Mouse (Mus musculus) midbrain, embryonic 16.5 days (tissue): ENCODE measurements around the gene Thrb. TPM values are rescaled to one million over a fixed set of nuclear protein-coding genes. Genes with fewer than 3 reads are reported as not detected.

Source experiments
- ATAC-seq: fragments of 200-750 bp; cut with Nextera tagmentation; 2 replicates; pipeline ENCODE4 v1.8.0; 2017; ENCODE audit warnings: moderate TSS enrichment
- H3K27ac ChIP-seq: fragments of 300-500 bp; sonication (generic); 2 replicates; pipeline ENCODE4 v1.5.1; 2014; ENCODE audit warnings: mild to moderate bottlenecking, low read length, mixed read lengths
- H3K27me3 ChIP-seq: fragments of 300-500 bp; sonication (generic); 2 replicates; pipeline ENCODE4 v1.6.1; 2014; ENCODE audit warnings: low read depth, low read length, mixed read lengths; ENCODE audit not compliant: control insufficient read depth, insufficient read depth
- H3K36me3 ChIP-seq: fragments of 300-500 bp; sonication (generic); 2 replicates; pipeline ENCODE4 v1.6.1; 2014; ENCODE audit warnings: mild to moderate bottlenecking, low read length, moderate library complexity, mixed read lengths; ENCODE audit not compliant: control insufficient read depth, insufficient read depth
- H3K4me1 ChIP-seq: fragments of 300-500 bp; sonication (generic); 2 replicates; pipeline ENCODE4 v1.6.1; 2014; ENCODE audit warnings: mild to moderate bottlenecking, low read length, mixed read lengths; ENCODE audit not compliant: control insufficient read depth, insufficient read depth
- H3K4me2 ChIP-seq: fragments of 300-500 bp; sonication (generic); 2 replicates; pipeline ENCODE4 v1.6.1; 2014; ENCODE audit warnings: mild to moderate bottlenecking, low read length, mixed read lengths
- H3K4me3 ChIP-seq: fragments of 300-500 bp; sonication (generic); 2 replicates; pipeline ENCODE4 v1.5.1; 2014; ENCODE audit warnings: low read depth, mild to moderate bottlenecking, low read length, moderate library complexity, mixed read lengths
- H3K9ac ChIP-seq: fragments of 300-500 bp; sonication (generic); 2 replicates; pipeline ENCODE4 v1.6.1; 2014; ENCODE audit warnings: low read depth, low read length, mixed read lengths
- H3K9me3 ChIP-seq: fragments of 300-500 bp; sonication (generic); replicated peaks from 2 replicates; pipeline ENCODE4 v1.6.1; 2014; ENCODE audit warnings: mild to moderate bottlenecking, low read length, mixed read lengths; ENCODE audit not compliant: control insufficient read depth, poor library complexity, severe bottlenecking
- WGBS: fragments of 180-500 bp; shearing (Covaris S2); extraction: QIAGEN DNeasy Blood & Tissue Kit; methylation state at CpG from one replicate; pipeline ENCODE4 v1.1.7; 2014; 5-methylcytosine and 5-hydroxymethylcytosine counted together
- polyA plus RNA-seq: library from polyadenylated mRNA; unstranded; fragments of >200 nt; fragmentation: Nextera tagmentation; extraction: Ambion mirVana; gene quantifications from 2 replicates; pipeline ENCODE4 v1.2.1, GENCODE M21; 2015

Gene Thrb
- polyA plus RNA-seq, 1 experiment from 2014 or later = 2.9 TPM

DNA sequence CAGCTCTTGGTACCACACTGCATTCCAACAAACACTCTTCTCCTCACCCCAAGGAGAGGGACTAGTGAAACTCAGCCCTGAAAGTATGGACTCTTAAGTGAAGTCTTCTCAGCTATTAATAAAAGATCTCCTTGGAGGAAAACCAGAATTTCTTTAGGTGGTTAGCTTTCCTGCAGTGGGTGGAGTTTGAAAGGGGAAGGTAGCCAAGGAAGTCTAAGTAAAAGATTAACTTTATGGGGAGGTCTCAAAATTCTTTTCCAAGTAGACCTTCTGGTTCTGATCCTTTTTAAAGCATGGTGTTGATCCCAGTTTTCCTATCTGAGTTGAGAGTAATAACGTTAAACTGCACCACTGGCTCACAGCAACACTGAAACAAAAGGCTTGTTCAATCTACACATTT lies 31.2 kb downstream of the Thrb start:
- Histone ChIP-seq H3K4me2 (no peak overlapping the region), H3K27ac (no peak overlapping the region), H3K36me3 (no peaks in the 10 kb centered on the region), H3K9ac (no peak overlapping the region), H3K27me3 (no peaks in the 10 kb centered on the region), H3K9me3 (no peaks in the 10 kb centered on the region), H3K4me3 (no peak overlapping the region), H3K4me1 (no peaks in the 10 kb centered on the region)
- no peak for ATAC-seq
- WGBS = 79% methylated on average over 1 of the region's 1 CpGs

DNA sequence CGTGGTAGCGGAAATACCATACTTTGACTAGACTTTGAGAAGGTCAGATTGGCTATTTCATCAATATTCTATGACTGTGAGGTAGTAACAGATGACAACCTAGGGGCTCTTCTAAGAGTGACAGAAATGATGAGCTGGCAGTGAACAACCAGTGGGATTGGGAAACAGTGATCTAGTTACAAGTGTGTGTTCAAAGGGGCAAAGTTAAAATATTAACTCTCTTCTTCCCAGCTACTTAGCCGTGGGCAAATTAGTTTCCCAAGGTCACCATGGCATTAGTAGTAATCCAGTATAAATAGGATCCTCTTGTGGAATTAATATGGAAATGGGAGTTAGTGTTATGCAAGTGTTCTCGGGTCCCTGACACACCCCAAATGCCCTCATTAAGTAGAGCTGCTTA lies 35.5 kb downstream of the Thrb start:
- no peak overlapping the region for H3K27ac ChIP-seq
- H3K36me3 ChIP-seq = no peaks in the 10 kb centered on the region
- ATAC-seq = no peak
- H3K4me3 ChIP-seq = no peak overlapping the region
- no peak overlapping the region for H3K4me2 ChIP-seq
- H3K27me3 ChIP-seq = no peaks in the 10 kb centered on the region
- no peaks in the 10 kb centered on the region for H3K4me1 ChIP-seq
- 83% methylated on average over 4 of the region's 4 CpGs for WGBS
- no peak overlapping the region for H3K9ac ChIP-seq
- no peaks in the 10 kb centered on the region for H3K9me3 ChIP-seq

DNA sequence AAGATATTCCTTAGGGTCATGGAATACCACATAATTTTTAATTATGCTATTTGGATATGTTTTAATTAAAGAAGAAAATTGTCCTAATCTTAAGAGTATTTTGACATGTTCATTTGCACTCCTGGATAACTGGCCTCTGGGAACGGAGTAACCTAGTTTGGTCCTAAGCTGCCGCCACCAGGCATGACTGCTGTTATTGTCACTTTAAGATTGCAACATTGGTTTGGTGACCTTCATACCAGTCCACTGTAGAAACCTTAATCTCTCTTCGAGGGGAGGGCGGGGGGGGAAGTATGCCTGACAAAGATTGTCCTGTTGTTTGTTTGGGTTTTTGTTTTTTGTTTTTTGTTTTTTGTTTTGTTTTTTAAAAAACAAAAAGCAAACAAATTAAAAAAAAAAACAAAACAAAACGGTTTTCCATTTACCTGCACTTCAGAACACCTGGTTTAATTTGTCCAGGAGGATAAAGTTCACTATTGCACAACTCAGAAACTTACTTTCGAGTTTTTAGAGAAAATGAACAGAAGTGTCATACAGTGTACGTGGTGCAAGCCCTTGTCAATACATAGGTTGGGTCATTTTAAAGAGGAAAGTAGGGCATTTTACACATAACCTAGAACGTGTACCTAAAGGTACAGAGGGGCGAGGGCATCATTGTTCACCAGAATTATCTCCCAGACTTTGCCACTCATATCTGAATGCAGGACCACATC lies 38.0 kb downstream of the Thrb start:
- Histone ChIP-seq H3K4me2 (no peak overlapping the region), H3K36me3 (no peaks in the 10 kb centered on the region), H3K9me3 (no peaks in the 10 kb centered on the region), H3K4me3 (no peak overlapping the region), H3K27me3 (no peaks in the 10 kb centered on the region), H3K9ac (no peak overlapping the region), H3K4me1 (no peaks in the 10 kb centered on the region), H3K27ac (no peak overlapping the region)
- 89% methylated on average over 9 of the region's 9 CpGs for WGBS
- ATAC-seq = no peak

DNA sequence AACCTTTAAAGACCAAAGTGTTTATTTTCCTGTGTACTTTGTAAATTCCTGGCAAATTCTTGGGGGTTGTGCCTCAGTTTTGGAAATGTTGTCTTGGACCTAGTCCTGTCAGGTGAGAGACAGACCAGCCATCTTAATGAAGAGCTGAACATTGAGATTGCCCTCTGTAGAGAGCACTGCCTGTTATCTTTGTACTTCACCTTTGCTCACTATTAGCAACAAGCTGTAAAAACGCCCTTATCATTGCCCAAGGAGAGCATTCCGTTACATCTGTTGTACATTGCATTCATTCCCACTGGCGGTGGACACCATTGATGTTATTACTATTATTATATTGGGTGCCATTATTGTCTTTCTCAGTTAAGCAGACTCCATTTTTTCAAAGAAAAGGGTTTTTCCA lies 40.2 kb downstream of the Thrb start:
- no peaks in the 10 kb centered on the region for H3K9me3 ChIP-seq
- H3K27me3 ChIP-seq = no peaks in the 10 kb centered on the region
- WGBS = 95% methylated on average over 3 of the region's 3 CpGs
- no peaks in the 10 kb centered on the region for H3K4me1 ChIP-seq
- no peak overlapping the region for H3K9ac ChIP-seq
- H3K4me3 ChIP-seq = no peak overlapping the region
- no peaks in the 10 kb centered on the region for H3K36me3 ChIP-seq
- ATAC-seq = no peak
- no peak overlapping the region for H3K4me2 ChIP-seq
- no peak overlapping the region for H3K27ac ChIP-seq

DNA sequence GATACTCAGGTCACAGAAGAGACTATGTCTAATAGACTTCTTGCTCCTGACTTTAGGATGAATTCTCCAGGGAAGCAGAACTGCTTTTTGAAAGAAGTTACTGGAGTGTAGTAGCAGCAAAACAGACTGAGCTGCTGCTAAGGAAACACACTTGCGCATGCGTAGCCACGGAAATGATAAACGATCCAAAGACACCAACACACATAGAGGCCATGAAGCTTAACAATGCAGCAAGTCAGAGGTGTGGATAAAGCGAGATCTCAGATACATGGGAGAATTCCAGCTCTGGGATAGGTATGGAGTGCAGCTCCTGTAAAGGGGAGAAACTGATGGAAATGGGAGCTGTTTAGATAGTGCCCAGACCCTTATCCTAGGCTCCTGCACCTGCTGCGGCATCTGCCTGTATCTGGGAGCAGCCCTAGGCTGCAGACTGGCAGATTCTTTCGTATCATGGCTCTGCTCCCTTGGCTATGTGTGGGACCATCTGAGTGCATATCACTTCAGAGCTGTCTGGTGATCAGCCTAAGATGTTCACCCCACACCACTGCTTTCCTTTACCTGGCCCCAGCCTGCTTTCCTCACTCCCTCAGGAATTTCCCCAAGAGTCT lies 53.3 kb downstream of the Thrb start:
- Histone ChIP-seq H3K4me1 (no peaks in the 10 kb centered on the region), H3K9ac (no peak overlapping the region), H3K36me3 (no peaks in the 10 kb centered on the region), H3K4me3 (no peak overlapping the region), H3K27ac (no peak overlapping the region), H3K4me2 (no peak overlapping the region), H3K9me3 (peaks cover 5% of the 10 kb centered on the region; the same call in 1 of the 2 replicates), H3K27me3 (no peaks in the 10 kb centered on the region)
- ATAC-seq = no peak
- WGBS = 87% methylated on average over 7 of the region's 7 CpGs

DNA sequence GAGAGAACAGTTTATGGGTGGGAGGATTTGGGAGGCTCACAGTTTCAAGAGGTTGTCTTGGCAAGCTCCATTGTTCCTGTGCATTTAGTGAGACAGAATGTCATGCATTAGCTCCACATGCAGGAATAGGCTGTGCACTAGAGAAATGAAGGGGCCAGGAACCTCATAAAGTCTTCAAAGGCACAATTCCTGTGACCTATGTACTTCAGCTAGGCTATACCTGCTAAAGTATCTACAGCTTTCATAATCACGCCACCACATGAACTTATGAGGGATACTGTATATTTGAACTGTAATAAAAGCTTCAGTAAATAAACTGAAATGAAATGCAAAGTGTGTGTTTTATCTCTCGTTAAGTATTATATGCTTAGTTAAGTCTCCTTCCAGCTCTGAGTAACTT lies 59.4 kb downstream of the Thrb start:
- WGBS = 70% methylated on average over 2 of the region's 2 CpGs
- Histone ChIP-seq H3K9ac (no peak overlapping the region), H3K4me3 (no peak overlapping the region), H3K9me3 (peaks cover 5% of the 10 kb centered on the region; the same call in 1 of the 2 replicates), H3K4me2 (no peak overlapping the region), H3K36me3 (no peaks in the 10 kb centered on the region), H3K27me3 (no peaks in the 10 kb centered on the region), H3K4me1 (0 out of 2 replicates have a peak, but pooled peaks cover 3% of the 10 kb centered on the region), H3K27ac (no peak overlapping the region)
- ATAC-seq = no peak

DNA sequence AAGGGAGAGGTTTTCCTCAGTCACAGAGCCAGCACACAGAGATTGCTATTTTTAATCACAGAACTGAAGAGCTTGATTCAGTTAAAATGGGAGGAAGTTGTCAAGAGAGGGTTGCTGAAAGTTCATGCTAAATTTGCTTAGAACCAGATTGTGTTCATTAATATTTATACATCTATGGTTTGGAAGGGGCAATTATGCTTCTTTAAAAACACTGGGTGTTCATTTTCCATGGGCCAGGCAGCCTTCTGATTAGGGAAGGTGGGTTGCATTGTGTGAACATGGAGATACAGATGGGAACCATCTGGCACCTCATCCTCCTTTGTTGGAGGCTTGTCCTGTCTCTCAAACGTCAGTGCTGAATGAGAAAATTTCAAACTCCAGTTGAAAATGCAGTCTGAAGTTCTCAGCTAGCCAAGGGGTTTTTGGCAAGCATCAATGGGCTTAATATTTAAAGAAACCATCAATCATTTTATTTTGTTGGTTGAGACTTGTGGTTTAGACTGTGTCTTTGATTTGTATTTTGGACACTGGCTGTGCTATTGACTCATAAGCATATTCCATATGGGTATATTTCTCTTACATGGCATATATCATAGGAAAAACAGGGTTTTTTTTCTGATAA lies 62.9 kb downstream of the Thrb start:
- Histone ChIP-seq H3K27me3 (no peaks in the 10 kb centered on the region), H3K9me3 (no peaks in the 10 kb centered on the region), H3K4me1 (0 out of 2 replicates have a peak, but pooled peaks cover 3% of the 10 kb centered on the region), H3K4me2 (no peak overlapping the region), H3K36me3 (no peaks in the 10 kb centered on the region), H3K4me3 (no peak overlapping the region), H3K27ac (no peak overlapping the region), H3K9ac (no peak overlapping the region)
- WGBS = 11% methylated on average over 1 of the region's 1 CpGs
- ATAC-seq = no peak

DNA sequence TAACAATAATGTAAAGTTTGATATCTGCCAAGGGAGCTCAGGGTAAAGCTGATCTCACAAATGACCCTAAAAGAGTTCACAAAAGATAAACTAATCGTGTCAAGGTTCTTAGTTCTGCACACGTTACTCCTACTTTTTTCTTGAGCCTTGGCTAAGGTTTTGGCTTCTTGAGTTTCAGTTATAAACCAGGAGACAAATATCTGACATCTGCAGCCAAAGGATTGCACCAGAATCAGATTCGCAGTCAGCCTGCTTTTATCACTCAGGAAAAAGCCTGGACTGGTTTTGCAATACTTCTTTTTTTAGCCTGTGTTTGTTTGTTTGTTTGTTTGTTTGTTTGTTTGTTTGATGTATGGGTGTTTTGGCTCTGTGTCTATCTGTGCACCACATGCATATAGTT lies 64.5 kb downstream of the Thrb start:
- H3K9me3 ChIP-seq = no peaks in the 10 kb centered on the region
- H3K36me3 ChIP-seq = no peaks in the 10 kb centered on the region
- no peaks in the 10 kb centered on the region for H3K27me3 ChIP-seq
- H3K4me3 ChIP-seq = no peak overlapping the region
- 82% methylated on average over 3 of the region's 3 CpGs for WGBS
- 0 out of 2 replicates have a peak, but pooled peaks cover 3% of the 10 kb centered on the region for H3K4me1 ChIP-seq
- H3K27ac ChIP-seq = no peak overlapping the region
- H3K9ac ChIP-seq = no peak overlapping the region
- no peak overlapping the region for H3K4me2 ChIP-seq
- no peak for ATAC-seq

DNA sequence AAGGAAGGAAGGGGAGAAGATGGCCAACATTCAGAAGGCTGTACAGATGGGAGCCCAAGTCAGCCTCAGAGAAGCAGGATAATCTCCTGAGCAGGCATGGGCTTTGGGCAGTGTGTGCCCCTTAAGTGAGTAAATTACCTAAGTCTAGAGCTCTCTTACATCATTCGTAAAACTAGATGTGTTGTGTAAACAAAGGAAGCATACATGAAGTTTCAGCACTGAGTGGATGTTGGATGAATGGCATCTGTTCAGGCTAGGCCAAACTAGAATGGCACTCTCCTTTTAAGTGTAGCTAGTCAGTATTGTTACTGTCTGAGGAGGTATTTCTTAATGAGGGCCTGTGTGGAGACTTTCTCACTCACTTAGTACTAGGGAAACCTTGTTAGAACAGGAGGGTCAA lies 66.8 kb downstream of the Thrb start:
- Histone ChIP-seq H3K4me3 (no peak overlapping the region), H3K27ac (no peak overlapping the region), H3K36me3 (no peaks in the 10 kb centered on the region), H3K9me3 (no peaks in the 10 kb centered on the region), H3K4me1 (peaks cover 3% of the 10 kb centered on the region; the same call in 1 of the 2 replicates), H3K27me3 (no peaks in the 10 kb centered on the region), H3K4me2 (no peak overlapping the region), H3K9ac (no peak overlapping the region)
- WGBS = 83% methylated on average over 1 of the region's 1 CpGs
- no peak for ATAC-seq
